Mouse (Mus musculus) Patski (cell line): ENCODE results near the gene Dst. TPM values are rescaled to one million over a fixed set of nuclear protein-coding genes. Genes with fewer than 3 reads are reported as not detected.
A peak's percentile ranks its signal among the peaks of the same experiment; 100 is the strongest.

Source experiments
- ATAC-seq: fragments of 100-300 bp; one replicate; pipeline ENCODE4 v1.8.0; 2021
- CTCF ChIA-PET: fragments of 350-600 bp; sonication (Branson Sonifier 250); formaldehyde crosslinking; loops from one replicate; lab custom pipeline; 2022; ENCODE audit warnings: inconsistent platforms; lab: Charles Lee
- POLR2A ChIA-PET: fragments of 350-600 bp; sonication (Branson Sonifier 250); formaldehyde crosslinking; loops from one replicate; lab custom pipeline; 2022; ENCODE audit warnings: antibody characterized with exemption, inconsistent platforms; lab: Charles Lee
- DNase-seq: peaks from one replicate; pipeline ENCODE4 v3.0.0-alpha.2; 2011; ENCODE audit warnings: low read depth, low spot score
- H3K27me3 ChIP-seq: fragments of 371-371 bp; one replicate; pipeline ENCODE4 v1.5.1; 2021
- CTCF ChIP-seq: fragments of 100-300 bp; IDR thresholded peaks from one replicate; pipeline ENCODE4 v1.5.1; 2021
- in situ Hi-C: fragments of 300-500 bp; cut with MboI; formaldehyde crosslinking; loops from 3 replicates; pipeline ENCODE4 v1.11.1; 2018; ENCODE audit warnings: low pct_unique_long_range_greater_than_20kb, mixed read lengths
- polyA plus RNA-seq: library from polyadenylated mRNA; unstranded; gene quantifications from one replicate; pipeline ENCODE4 v1.2.3, GENCODE M21; 2021

The Dst gene
- polyA plus RNA-seq = 176 TPM

GRCm38 (mm10) chr1:33908191-33908962 lies at the start of gene Dst:
Dst (plus strand) TSS chr1:33908225.
- POLR2A ChIA-PET = interaction anchor here (1.4 kb wide), 1 partner anchor 16 kb away, joined by 4 read pairs; no protein-coding TSS in a partner anchor
- no peak for DNase-seq
- CTCF ChIA-PET = interaction anchor here (0.7 to 1.4 kb wide), 5 partner anchors 8 to 18 kb away, joined by 3 to 4 read pairs (median 3); no protein-coding TSS in a partner anchor
- no peaks in the 10 kb centered on the region for H3K27me3 ChIP-seq
- ATAC-seq = peak; percentile 29
- in situ Hi-C loops = no loop called here
- TF ChIP-seq CTCF = no peak

GRCm38 (mm10) chr1:33869031-33869430 lies 39.0 kb upstream of the Dst start:
- in situ Hi-C loops = no loop called here
- ChIA-PET POLR2A (no interaction called here), CTCF (interaction anchor here (1.3 kb wide), 1 partner anchor 11 kb away, joined by 3 read pairs; no protein-coding TSS in a partner anchor)
- ATAC-seq (no peak), DNase-seq (no peak)
- TF ChIP-seq CTCF = no peak
- H3K27me3 ChIP-seq = no peaks in the 10 kb centered on the region

GRCm38 (mm10) chr1:33869437-33869836 lies 38.6 kb upstream of the Dst start:
- in situ Hi-C loops = no loop called here
- CTCF ChIA-PET = interaction anchor here (1.3 kb wide), 1 partner anchor 11 kb away, joined by 3 read pairs; no protein-coding TSS in a partner anchor
- no peaks in the 10 kb centered on the region for H3K27me3 ChIP-seq
- TF ChIP-seq CTCF = no peak
- DNase-seq (no peak), ATAC-seq (no peak)
- POLR2A ChIA-PET = no interaction called here

- TF ChIP-seq CTCF = no peak
- in situ Hi-C loops = loop anchor here (10.0 kb wide), 1 partner anchor 189 kb away; no protein-coding TSS in a partner anchor
- ATAC-seq (no peak), DNase-seq (no peak)
- H3K27me3 ChIP-seq = no peaks in the 10 kb centered on the region
- ChIA-PET POLR2A (no interaction called here), CTCF (interaction anchor here (1.3 kb wide), 1 partner anchor 19 kb away, joined by 3 read pairs; no protein-coding TSS in a partner anchor)
These were observed 34.5 kb upstream of the Dst start for GRCm38 (mm10) chr1:33873561-33873960.

- DNase-seq = no peak
- POLR2A ChIA-PET = no interaction called here
- peak; percentile 65 for TF ChIP-seq CTCF
- in situ Hi-C loops = loop anchor here (10.0 kb wide), 1 partner anchor 191 kb away; no protein-coding TSS in a partner anchor
- CTCF ChIA-PET = interaction anchor here (1.1 kb wide), 1 partner anchor 14 kb away, joined by 4 read pairs; no protein-coding TSS in a partner anchor
- no peak for ATAC-seq
- H3K27me3 ChIP-seq = no peaks in the 10 kb centered on the region
These were observed 32.3 kb upstream of the Dst start for GRCm38 (mm10) chr1:33875691-33876090.

GRCm38 (mm10) chr1:33876416-33876815 lies 31.6 kb upstream of the Dst start:
- DNase-seq (no peak), ATAC-seq (no peak)
- ChIA-PET POLR2A (no interaction called here), CTCF (interaction anchor here (0.5 to 1.1 kb wide), 3 partner anchors 15 to 849 kb away, joined by 3 to 4 read pairs (median 3); no protein-coding TSS in a partner anchor)
- in situ Hi-C loops = loop anchor here (10.0 kb wide), 1 partner anchor 192 kb away; no protein-coding TSS in a partner anchor
- TF ChIP-seq CTCF = no peak
- H3K27me3 ChIP-seq = no peaks in the 10 kb centered on the region

GRCm38 (mm10) chr1:33878170-33878569 lies 29.9 kb upstream of the Dst start:
- TF ChIP-seq CTCF = no peak
- no peak for DNase-seq
- POLR2A ChIA-PET = no interaction called here
- CTCF ChIA-PET = no interaction called here
- in situ Hi-C loops = loop anchor here (10.0 kb wide), 1 partner anchor 193 kb away; no protein-coding TSS in a partner anchor
- no peak for ATAC-seq
- no peaks in the 10 kb centered on the region for H3K27me3 ChIP-seq

GRCm38 (mm10) chr1:33883102-33883839 lies 24.8 kb upstream of the Dst start:
- ChIA-PET CTCF (no interaction called here), POLR2A (interaction anchor here (0.6 kb wide), 1 partner anchor 70 kb away, joined by 3 read pairs; no protein-coding TSS in a partner anchor)
- no peaks in the 10 kb centered on the region for H3K27me3 ChIP-seq
- no peak for ATAC-seq
- no peak for DNase-seq
- in situ Hi-C loops = no loop called here
- no peak for TF ChIP-seq CTCF

- peak; percentile 81 for TF ChIP-seq CTCF
- ATAC-seq = no peak
- ChIA-PET POLR2A (no interaction called here), CTCF (interaction anchor here (0.8 to 7.3 kb wide), 4 partner anchors 8 to 72 kb away, joined by 3 to 70 read pairs (median 4); no protein-coding TSS in a partner anchor)
- no peak for DNase-seq
- in situ Hi-C loops = loop anchor here (5.0 to 10.0 kb wide), 2 partner anchors 70 to 228 kb away; partner anchors contain the start of gene Prim2
- H3K27me3 ChIP-seq = no peaks in the 10 kb centered on the region
These were observed 15.2 kb upstream of the Dst start for GRCm38 (mm10) chr1:33892784-33893183.

- no peak for TF ChIP-seq CTCF
- no peak for ATAC-seq
- in situ Hi-C loops = loop anchor here (10.0 kb wide), 1 partner anchor 231 kb away; the partner anchor contains the start of gene Prim2
- no peaks in the 10 kb centered on the region for H3K27me3 ChIP-seq
- DNase-seq = no peak
- POLR2A ChIA-PET = no interaction called here
- CTCF ChIA-PET = interaction anchor here (1.3 kb wide), 1 partner anchor 69 kb away, joined by 10 read pairs; no protein-coding TSS in a partner anchor
These were observed 11.9 kb upstream of the Dst start for GRCm38 (mm10) chr1:33896116-33896515.
